Mouse (Mus musculus): ENCODE data around the gene Lmln. TPM values are rescaled to one million over a fixed set of nuclear protein-coding genes. Genes with fewer than 3 reads are reported as not detected.
"Not testable (repeated sequence)": the region's sequence is repeated elsewhere in the genome, so short reads cannot be mapped to it uniquely, and the experiment has no call there.

Lmln gene
- total RNA-seq, 4 experiments from 2014 or later: 1.5 to 5.4 (median 2.1) TPM

GRCm38 (mm10) chr16:33135167-33135566 is 72.8 kb downstream of the Lmln start:
- no peak for DNase-seq (ENCODE audit: low spot score)

DNA sequence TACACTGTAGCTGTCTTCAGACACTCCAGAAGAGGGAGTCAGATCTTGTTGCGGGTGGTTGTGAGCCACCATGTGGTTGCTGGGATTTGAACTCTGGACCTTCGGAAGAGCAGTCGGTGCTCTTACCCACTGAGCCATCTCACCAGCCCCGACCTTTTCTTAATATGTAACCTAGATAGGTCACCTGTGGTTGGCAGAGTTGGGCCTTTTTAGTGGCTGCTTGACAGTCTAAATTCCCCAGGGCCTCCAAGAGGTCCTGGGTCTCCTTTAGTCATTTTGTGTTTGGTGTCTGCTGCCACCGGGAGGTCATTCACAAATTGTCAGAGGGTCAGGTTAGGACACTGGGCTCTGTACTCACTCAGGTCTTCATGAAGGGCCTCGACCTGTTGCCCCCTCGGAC is 76.7 kb downstream of the Lmln start:
- DNase-seq (ENCODE audit: low spot score): not testable (repeated sequence)

- no peak for DNase-seq (ENCODE audit: low spot score)
Measured at GRCm38 (mm10) chr16:33141758-33142280, 79.5 kb downstream of the Lmln start.

DNA sequence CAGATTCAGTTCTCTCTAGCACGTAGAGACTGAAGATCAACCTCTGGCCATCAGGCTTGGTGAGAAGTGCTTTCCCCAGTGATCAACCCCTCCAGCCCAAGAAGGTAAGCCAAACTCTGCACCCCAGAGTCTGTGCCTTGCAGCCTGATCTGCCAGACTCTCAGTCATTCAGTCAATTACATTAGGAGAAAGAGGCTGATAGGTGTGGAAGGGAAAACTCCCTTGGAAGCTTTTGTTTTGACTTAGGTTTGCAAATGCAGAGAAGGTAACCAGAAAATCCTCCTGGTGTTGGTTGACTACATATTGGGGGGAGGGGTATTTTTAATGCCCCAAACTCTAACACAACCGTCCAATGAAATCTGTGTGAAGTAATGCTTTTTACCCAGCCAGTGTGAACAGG is 81.1 kb downstream of the Lmln start:
- DNase-seq (ENCODE audit: low spot score): no peak

DNA sequence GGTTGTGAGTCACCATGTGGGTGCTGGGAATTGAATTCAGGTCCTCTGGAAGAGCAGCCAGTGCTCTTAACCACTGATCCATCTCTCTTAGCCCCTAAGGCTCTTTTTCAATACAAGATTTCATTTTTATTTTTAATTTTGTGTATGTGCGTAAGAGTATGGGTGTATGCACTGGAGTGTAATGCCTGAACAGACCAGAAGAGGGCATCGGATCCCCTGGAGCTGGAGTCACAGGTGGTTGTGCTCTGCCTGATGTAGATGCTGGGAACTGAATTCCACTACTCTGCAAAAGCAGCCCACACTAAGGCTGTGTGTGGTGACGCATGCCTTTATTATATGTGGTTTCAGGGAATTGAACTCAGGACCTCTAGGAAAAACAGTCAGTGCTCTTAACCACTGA is 83.9 kb downstream of the Lmln start:
- DNase-seq (ENCODE audit: low spot score): no peak

DNA sequence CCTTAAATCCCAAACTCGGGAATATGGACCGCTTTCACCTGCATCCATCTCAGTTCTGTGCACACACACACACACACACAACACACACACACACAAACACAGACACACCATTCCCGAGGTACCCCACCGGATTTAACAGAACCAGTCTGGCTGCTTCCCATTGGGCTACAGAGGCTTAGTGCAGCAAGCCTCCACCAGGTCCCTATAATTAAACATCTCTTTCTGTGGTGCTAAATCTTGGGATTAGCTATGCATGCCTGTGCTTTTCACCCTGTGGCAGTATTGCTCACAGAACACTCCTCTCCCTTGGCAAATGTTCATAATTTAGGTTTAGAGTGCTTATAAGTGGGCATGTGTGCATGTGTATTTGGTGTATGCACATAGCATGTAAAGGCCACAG is 85.8 kb downstream of the Lmln start:
- no peak for DNase-seq (ENCODE audit: low spot score)

DNA sequence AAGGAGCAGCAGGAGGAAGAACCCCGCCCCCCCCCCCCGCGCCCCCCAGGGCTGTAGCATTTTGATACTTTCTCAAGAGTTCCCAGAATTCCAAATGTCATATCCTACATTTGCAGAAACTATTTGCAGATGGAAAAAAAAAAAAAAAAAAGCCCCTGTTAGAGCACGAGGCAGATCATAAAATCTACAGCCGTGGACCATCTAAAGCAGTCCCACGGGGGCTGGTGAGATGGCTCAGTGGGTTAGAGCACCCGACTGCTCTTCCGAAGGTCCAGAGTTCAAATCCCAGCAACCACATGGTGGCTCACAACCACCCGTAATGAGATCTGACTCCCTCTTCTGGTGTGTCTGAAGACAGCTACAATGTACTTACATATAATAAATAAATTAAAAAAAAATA is 88.6 kb downstream of the Lmln start:
- DNase-seq (ENCODE audit: low spot score): not testable (repeated sequence)

DNA sequence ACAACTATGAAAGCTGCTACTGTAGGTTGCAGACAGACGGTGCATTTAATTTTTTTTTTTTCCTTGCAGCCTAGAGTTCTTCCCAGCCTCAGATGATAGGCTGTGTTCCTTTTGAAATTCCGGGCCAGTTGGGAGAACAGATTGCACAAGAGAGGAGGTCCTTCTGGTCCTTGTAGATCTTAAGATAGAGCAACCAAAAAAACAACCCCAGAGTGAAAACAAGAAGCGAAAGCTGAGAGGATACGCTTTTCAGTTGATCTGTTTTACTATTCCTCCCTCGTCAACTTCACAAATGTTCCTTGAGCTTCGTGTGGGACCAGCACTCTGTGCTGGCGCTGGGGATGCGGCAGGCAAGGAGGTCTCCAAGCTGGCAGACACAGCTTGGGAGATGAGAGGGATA is 89.2 kb downstream of the Lmln start:
- peak; percentile 20 for DNase-seq (ENCODE audit: low spot score)

DNA sequence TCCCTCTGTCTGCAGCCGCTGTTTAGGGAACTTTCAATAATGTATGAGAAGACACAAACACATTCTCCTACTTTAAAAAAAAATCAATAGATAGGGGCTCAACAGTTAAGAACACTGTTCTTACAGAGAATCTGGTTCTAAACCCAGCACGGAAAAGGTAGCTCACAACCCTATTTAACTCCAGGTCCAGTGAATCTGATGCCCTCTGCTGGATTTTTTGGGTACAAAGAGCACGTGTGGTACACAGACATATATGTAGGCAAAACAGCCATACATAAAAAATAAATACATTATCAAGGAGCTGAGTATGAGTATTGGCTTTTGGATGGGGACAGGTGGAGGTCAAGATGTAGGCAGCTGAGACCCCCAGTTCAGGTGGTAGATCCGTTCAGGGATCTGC is 92.7 kb downstream of the Lmln start:
- peak; percentile 22 for DNase-seq (ENCODE audit: low spot score)

GRCm38 (mm10) chr16:33158006-33158405 is 95.7 kb downstream of the Lmln start:
- DNase-seq (ENCODE audit: low spot score): no peak

GRCm38 (mm10) chr16:33158590-33159071 is 96.3 kb downstream of the Lmln start:
- no peak for DNase-seq (ENCODE audit: low spot score)

DNA sequence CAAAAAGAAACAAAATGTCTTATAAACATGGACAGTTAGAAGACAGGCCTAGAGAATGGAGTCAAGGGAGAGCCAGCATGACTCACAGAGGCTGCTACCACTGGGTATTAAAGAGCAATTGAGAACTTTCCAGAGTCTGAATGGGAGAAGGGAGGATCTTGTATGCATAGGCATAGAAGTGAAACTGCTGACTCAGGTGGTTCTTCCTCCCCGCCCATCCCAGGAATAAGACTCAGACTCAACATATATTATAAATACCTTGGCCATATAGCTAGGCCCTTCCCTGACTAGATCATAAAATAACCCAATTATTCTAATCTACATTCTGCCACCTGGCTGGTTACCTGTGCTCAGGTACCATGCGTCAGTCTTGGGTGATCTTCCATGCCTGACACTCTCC is 97.0 kb downstream of the Lmln start:
- DNase-seq (ENCODE audit: low spot score): no peak

- DNase-seq (ENCODE audit: low spot score): peak; percentile 54
Measured at GRCm38 (mm10) chr16:33163330-33164090, 101.2 kb downstream of the Lmln start.

DNA sequence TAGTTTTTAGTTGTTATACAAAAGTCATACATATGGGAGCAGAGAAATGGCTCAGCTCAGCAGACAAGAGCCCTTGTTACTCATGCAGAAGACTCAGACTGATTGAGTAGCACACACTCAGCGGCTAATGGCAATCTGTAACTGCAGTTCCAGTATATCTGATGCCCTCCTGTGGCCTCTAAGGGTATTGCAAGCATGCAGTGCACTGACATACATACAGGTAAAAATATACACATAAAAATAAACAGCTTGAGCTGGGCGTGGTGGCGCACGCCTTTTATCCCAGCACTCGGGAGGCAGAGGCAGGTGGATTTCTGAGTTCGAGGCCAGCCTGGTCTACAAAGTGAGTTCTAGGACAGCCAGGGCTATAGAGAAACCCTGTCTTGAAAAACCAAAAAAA is 104.0 kb downstream of the Lmln start:
- not testable (repeated sequence) for DNase-seq (ENCODE audit: low spot score)

GRCm38 (mm10) chr16:33167537-33167936 is 105.2 kb downstream of the Lmln start:
- DNase-seq (ENCODE audit: low spot score): no peak

DNA sequence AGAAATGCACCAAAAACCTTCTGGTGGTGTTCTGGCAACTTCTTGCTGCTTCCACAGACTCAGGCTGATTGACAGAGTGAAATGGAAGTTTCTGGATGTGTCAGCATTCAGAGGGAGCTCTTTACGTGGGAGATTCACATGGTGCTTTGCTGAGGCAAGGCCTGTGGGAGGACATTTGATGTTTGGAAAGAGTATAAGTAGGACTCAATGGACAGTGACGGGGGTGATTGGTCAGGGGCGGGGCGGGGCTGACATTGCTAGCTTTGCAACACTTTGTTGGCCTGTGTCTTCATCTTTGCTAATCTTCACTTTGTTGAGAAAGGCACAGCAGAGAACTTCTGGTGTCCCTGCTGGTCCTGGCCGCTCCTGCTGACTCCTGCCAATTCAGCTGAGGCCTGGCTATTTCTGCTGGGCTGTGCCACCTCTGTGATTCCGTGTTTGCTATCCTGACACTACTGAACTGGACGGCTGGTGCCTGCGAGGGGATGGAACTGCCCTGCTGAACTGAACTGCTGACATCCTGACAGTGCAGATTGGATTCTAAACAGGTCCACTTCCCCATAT is 107.2 kb downstream of the Lmln start:
- DNase-seq (ENCODE audit: low spot score): no peak

GRCm38 (mm10) chr16:33170716-33171587 is 108.6 kb downstream of the Lmln start:
- no peak for DNase-seq (ENCODE audit: low spot score)

- DNase-seq (ENCODE audit: low spot score): no peak
Measured at GRCm38 (mm10) chr16:33171800-33172199, 109.5 kb downstream of the Lmln start.

GRCm38 (mm10) chr16:33173151-33173550 is 110.8 kb downstream of the Lmln start:
- DNase-seq (ENCODE audit: low spot score): no peak

DNA sequence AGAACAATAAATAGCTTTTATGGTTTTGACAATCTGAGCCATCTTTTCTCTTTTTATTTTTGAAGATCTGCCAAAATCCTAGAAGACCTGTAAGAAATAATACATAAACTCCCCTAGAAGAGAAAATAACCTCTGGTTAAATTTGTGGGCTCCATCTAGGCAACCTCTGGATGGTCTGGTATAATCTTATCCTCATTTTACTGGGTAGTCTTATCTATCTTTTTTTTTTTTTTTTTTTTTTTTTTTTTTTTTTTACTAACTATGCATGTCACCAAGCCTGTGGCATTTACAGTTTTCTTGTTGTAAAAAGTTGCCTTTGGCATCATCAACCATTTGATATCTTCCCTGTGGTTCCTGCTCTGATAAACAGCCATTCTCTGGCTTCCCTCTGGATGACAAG is 112.4 kb downstream of the Lmln start:
- DNase-seq (ENCODE audit: low spot score): no peak

GRCm38 (mm10) chr16:33176831-33177230 is 114.5 kb downstream of the Lmln start:
- not testable (repeated sequence) for DNase-seq (ENCODE audit: low spot score)

All from heart, adult 8-10 months (tissue).